Mouse (Mus musculus) heart, embryonic 12.5 days (tissue): ENCODE results near the gene Epb41l2. TPM values are rescaled to one million over a fixed set of nuclear protein-coding genes. Genes with fewer than 3 reads are reported as not detected.
A peak's percentile ranks its signal among the peaks of the same experiment; 100 is the strongest.

ENCODE experiments used
- ATAC-seq: fragments of 200-750 bp; cut with Nextera tagmentation; 2 replicates; pipeline ENCODE4 v1.8.0; 2017; ENCODE audit warnings: moderate TSS enrichment, moderate library complexity; ENCODE audit not compliant: insufficient number of reproducible peaks, low FRiP score
- H3K27ac ChIP-seq: fragments of 300-500 bp; sonication (generic); 2 replicates; pipeline ENCODE4 v1.5.1; 2016; ENCODE audit warnings: mild to moderate bottlenecking, moderate library complexity; ENCODE audit not compliant: poor library complexity, severe bottlenecking
- H3K27me3 ChIP-seq: fragments of 300-500 bp; sonication (generic); replicated peaks from 2 replicates; pipeline ENCODE4 v1.6.1; 2016; ENCODE audit warnings: mild to moderate bottlenecking, moderate library complexity
- H3K36me3 ChIP-seq: fragments of 300-500 bp; sonication (generic); 2 replicates; pipeline ENCODE4 v1.6.1; 2016; ENCODE audit warnings: mild to moderate bottlenecking, moderate library complexity
- H3K4me1 ChIP-seq: fragments of 300-500 bp; sonication (generic); replicated peaks from 2 replicates; pipeline ENCODE4 v1.6.1; 2016; ENCODE audit warnings: mild to moderate bottlenecking
- H3K4me2 ChIP-seq: fragments of 300-500 bp; sonication (generic); 2 replicates; pipeline ENCODE4 v1.6.1; 2016; ENCODE audit warnings: mild to moderate bottlenecking, moderate library complexity
- H3K4me3 ChIP-seq: fragments of 300-500 bp; sonication (generic); 2 replicates; pipeline ENCODE4 v1.5.1; 2016; ENCODE audit warnings: mild to moderate bottlenecking
- H3K9ac ChIP-seq: fragments of 300-500 bp; sonication (generic); 2 replicates; pipeline ENCODE4 v1.6.1; 2016; ENCODE audit warnings: mild to moderate bottlenecking, moderate library complexity
- H3K9me3 ChIP-seq: fragments of 300-500 bp; sonication (generic); replicated peaks from 2 replicates; pipeline ENCODE4 v1.6.1; 2016; ENCODE audit warnings: mild to moderate bottlenecking, moderate library complexity
- WGBS: fragments of 180-500 bp; shearing (Covaris S2); methylation state at CpG from one replicate; pipeline ENCODE4 v1.1.7; 2016; 5-methylcytosine and 5-hydroxymethylcytosine counted together
- polyA plus RNA-seq: library from polyadenylated mRNA; unstranded; fragments of >200 nt; fragmentation: Nextera tagmentation; extraction: Ambion mirVana; gene quantifications from 2 replicates; pipeline ENCODE4 v1.2.1, GENCODE M21; 2016

Gene Epb41l2
- polyA plus RNA-seq, 1 experiment from 2014 or later = 61.4 TPM

DNA sequence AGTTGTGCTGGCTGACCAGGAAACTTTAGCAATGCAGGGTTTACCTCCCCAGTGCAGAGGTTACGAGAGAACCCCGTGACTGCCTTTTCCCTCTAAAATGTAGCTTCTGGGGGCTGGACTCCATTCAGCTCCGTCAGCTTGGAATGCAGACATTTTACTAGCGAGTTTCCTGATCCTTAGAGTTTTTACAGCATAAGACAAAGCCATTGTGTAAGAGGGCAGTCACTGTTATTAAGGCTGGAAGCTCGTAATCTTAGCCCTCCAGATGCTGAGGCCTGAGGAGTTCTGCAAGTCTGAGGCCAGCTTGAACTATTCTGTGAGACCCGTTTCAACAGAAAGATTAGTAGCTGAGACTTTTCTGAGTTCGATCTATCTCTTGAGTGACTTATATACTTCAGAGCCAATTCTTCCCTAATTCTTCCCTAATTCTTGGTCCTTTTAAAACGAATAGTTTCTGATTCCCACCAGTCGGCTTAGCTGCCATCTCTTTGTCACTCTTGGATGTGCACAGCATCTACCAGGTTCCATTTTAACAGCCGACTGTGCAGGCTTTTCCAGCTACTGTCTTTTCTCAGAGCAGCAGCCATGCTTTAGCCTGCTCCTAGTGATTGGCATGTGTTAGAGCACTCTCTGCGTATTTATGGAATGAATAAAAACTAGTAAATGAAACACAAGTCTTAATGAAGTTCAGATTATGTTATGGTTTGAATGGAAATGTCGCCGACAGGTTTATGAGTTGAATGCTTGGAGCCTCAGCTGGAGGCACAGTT lies 26.4 kb downstream of the Epb41l2 start:
- ATAC-seq = no peak
- Histone ChIP-seq H3K36me3 (no peaks in the 10 kb centered on the region), H3K9me3 (no peaks in the 10 kb centered on the region), H3K27me3 (no peaks in the 10 kb centered on the region), H3K4me1 (peaks cover 49% of the 10 kb centered on the region), H3K27ac (peak overlapping the region; percentile 67), H3K4me2 (0 out of 2 replicates have a peak overlapping the region, but pooled peaks have one; percentile 22), H3K9ac (no peak overlapping the region), H3K4me3 (no peak overlapping the region)
- WGBS = 55% methylated on average over 13 of the region's 13 CpGs

GRCm38 (mm10) chr10:25386868-25387267 lies 27.3 kb downstream of the Epb41l2 start:
- no peak overlapping the region for H3K4me3 ChIP-seq
- no peaks in the 10 kb centered on the region for H3K27me3 ChIP-seq
- no peak overlapping the region; the same call in 1 of the 2 replicates for H3K9ac ChIP-seq
- 0 out of 2 replicates have a peak overlapping the region, but pooled peaks have one; percentile 22 for H3K4me2 ChIP-seq
- H3K9me3 ChIP-seq = no peaks in the 10 kb centered on the region
- no peaks in the 10 kb centered on the region for H3K36me3 ChIP-seq
- ATAC-seq = no peak
- 47% methylated on average over 4 of the region's 4 CpGs for WGBS
- H3K4me1 ChIP-seq = peaks cover 47% of the 10 kb centered on the region
- H3K27ac ChIP-seq = peak overlapping the region; percentile 60

GRCm38 (mm10) chr10:25387268-25387667 lies 27.7 kb downstream of the Epb41l2 start:
- no peak for ATAC-seq
- Histone ChIP-seq H3K4me3 (no peak overlapping the region), H3K9ac (no peak overlapping the region), H3K4me2 (no peak overlapping the region), H3K36me3 (no peaks in the 10 kb centered on the region), H3K9me3 (no peaks in the 10 kb centered on the region), H3K27ac (peak overlapping the region; percentile 60; the same call in 1 of the 2 replicates), H3K4me1 (peaks cover 48% of the 10 kb centered on the region), H3K27me3 (no peaks in the 10 kb centered on the region)
- WGBS = 22% methylated on average over 4 of the region's 4 CpGs

DNA sequence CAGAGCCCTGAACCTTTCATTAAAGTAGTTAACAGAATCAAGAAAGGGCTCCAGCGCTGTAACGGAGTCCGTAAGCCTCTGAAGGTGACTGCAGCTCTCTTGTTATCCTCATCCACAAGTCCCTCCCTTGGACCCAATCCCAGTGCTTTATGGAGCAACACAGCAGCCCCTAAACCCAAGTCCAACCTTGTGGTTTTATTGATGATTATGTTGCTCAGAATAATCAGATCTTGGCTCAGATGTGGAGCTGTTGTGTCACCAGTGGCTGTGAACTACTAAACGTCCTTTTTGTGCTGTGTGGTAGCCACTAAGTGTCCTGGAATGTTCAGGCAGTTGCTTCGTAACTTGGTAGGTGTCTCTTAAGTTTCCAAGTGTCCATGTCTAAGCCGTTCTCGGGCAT lies 33.2 kb downstream of the Epb41l2 start:
- Histone ChIP-seq H3K9ac (no peak overlapping the region), H3K36me3 (no peaks in the 10 kb centered on the region), H3K9me3 (no peaks in the 10 kb centered on the region), H3K4me2 (no peak overlapping the region), H3K4me3 (no peak overlapping the region), H3K27ac (no peak overlapping the region), H3K4me1 (peaks cover 50% of the 10 kb centered on the region), H3K27me3 (no peaks in the 10 kb centered on the region)
- no peak for ATAC-seq
- WGBS = 82% methylated on average over 7 of the region's 7 CpGs

DNA sequence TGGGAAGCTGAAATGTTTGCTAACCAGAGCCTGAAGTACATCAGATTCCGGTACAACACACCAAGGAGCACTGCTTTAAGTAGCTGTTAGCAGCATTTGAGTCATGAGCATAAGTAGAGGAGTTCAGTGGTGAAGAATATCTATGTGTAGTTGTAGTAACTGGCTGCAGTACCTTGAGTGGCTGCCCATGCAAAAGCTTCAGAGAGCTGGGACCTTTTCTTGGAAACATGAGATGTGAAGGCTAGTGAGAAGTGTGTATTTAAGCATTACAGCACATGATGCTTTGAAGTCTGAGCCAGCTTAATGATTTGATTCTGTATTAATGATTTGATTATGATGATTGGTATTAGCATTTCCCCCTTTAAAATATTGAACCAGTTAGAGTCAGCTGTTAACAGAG lies 34.1 kb downstream of the Epb41l2 start:
- Histone ChIP-seq H3K27ac (no peak overlapping the region), H3K4me3 (no peak overlapping the region), H3K9ac (no peak overlapping the region), H3K4me1 (peaks cover 51% of the 10 kb centered on the region), H3K36me3 (no peaks in the 10 kb centered on the region), H3K27me3 (no peaks in the 10 kb centered on the region), H3K9me3 (no peaks in the 10 kb centered on the region), H3K4me2 (no peak overlapping the region)
- 68% methylated on average over 1 of the region's 1 CpGs for WGBS
- ATAC-seq = no peak

GRCm38 (mm10) chr10:25395236-25395886 lies 35.8 kb downstream of the Epb41l2 start:
- WGBS = 74% methylated on average over 5 of the region's 5 CpGs
- ATAC-seq = no peak
- Histone ChIP-seq H3K27ac (no peak overlapping the region), H3K27me3 (no peaks in the 10 kb centered on the region), H3K4me1 (peaks cover 60% of the 10 kb centered on the region), H3K9me3 (no peaks in the 10 kb centered on the region), H3K4me2 (no peak overlapping the region), H3K36me3 (no peaks in the 10 kb centered on the region), H3K9ac (no peak overlapping the region), H3K4me3 (no peak overlapping the region)

DNA sequence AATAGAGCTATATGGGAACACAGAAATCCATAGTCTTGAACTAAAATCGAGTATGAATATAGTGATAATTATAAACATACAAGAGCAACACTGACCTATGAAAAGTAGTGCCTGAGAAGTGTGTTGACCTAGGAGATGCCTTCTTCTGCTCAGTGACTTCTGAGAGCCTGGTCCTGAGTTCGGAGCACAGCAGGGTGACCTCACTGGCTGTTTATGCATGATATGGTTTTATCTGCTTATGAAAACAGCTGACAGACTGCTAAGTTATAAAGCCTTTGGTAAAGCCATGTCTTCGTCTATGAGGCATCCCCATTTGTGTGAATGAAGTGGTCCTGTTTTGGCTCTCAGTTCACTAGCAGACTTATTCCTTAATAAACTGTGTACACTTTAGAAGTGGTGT lies 37.3 kb downstream of the Epb41l2 start:
- H3K36me3 ChIP-seq = no peaks in the 10 kb centered on the region
- no peak overlapping the region for H3K27ac ChIP-seq
- H3K9ac ChIP-seq = no peak overlapping the region
- H3K27me3 ChIP-seq = no peaks in the 10 kb centered on the region
- H3K4me2 ChIP-seq = no peak overlapping the region
- no peak overlapping the region for H3K4me3 ChIP-seq
- ATAC-seq = no peak
- WGBS = 62% methylated on average over 3 of the region's 3 CpGs
- H3K4me1 ChIP-seq = peaks cover 72% of the 10 kb centered on the region
- no peaks in the 10 kb centered on the region for H3K9me3 ChIP-seq

GRCm38 (mm10) chr10:25397767-25398690 lies 38.4 kb downstream of the Epb41l2 start:
- H3K27me3 ChIP-seq = no peaks in the 10 kb centered on the region
- peak overlapping the region; percentile 16; the same call in 1 of the 2 replicates for H3K27ac ChIP-seq
- H3K4me2 ChIP-seq = peak overlapping the region; percentile 33
- no peak overlapping the region for H3K9ac ChIP-seq
- peaks cover 65% of the 10 kb centered on the region for H3K4me1 ChIP-seq
- H3K36me3 ChIP-seq = no peaks in the 10 kb centered on the region
- no peaks in the 10 kb centered on the region for H3K9me3 ChIP-seq
- no peak for ATAC-seq
- no peak overlapping the region for H3K4me3 ChIP-seq
- 33% methylated on average over 14 of the region's 14 CpGs for whole genome bisulfite sequencing

DNA sequence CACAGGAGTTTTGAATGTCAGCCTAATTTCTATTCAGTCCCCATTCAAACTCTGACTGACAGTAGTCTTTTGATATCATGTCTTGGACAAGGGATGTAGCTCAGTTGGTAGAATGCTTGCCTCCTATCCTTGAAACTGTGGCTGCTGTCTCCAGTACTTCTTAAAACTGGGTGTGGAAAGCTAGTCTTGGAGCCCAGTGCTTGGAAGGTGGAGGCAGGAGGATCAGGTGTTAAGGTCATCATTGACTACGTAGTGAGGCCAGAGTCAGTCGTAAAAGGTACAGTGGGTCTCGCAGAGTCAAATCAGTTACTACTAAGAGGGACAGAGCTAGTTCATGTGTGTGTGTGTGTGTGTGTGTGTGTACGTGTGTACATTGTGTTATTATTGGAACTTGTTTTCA lies 39.4 kb downstream of the Epb41l2 start:
- Histone ChIP-seq H3K27me3 (no peaks in the 10 kb centered on the region), H3K27ac (no peak overlapping the region), H3K4me2 (no peak overlapping the region), H3K4me3 (no peak overlapping the region), H3K9ac (no peak overlapping the region), H3K9me3 (no peaks in the 10 kb centered on the region), H3K4me1 (peaks cover 66% of the 10 kb centered on the region), H3K36me3 (no peaks in the 10 kb centered on the region)
- no peak for ATAC-seq
- 87% methylated on average over 4 of the region's 4 CpGs for WGBS

GRCm38 (mm10) chr10:25400076-25400475 lies 40.5 kb downstream of the Epb41l2 start:
- WGBS = 56% methylated on average over 8 of the region's 8 CpGs
- no peak for ATAC-seq
- Histone ChIP-seq H3K4me2 (no peak overlapping the region), H3K36me3 (no peaks in the 10 kb centered on the region), H3K27me3 (no peaks in the 10 kb centered on the region), H3K27ac (no peak overlapping the region), H3K4me1 (peaks cover 74% of the 10 kb centered on the region), H3K9ac (no peak overlapping the region), H3K9me3 (no peaks in the 10 kb centered on the region), H3K4me3 (no peak overlapping the region)

DNA sequence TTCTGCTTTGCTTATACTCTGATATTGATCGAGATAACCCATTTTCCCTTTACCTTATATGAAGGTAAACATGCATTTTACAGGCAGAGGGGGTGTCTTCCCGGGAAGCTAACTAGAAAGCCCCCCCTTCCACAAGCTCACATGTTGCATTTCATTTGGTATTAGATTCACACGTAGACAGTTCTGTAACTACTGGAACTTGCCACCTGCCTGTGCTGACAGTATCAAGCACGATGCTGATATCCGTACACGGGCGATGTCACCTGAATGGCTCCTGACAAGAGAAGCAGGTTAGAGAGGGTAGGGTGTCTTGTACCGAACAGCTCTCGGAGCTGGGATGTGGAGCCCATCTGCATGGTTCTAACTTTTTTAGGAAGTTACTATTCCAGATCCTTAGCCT lies 41.0 kb downstream of the Epb41l2 start:
- Histone ChIP-seq H3K4me1 (peaks cover 69% of the 10 kb centered on the region), H3K27ac (no peak overlapping the region)
- WGBS = 57% methylated on average over 9 of the region's 9 CpGs

More for the DNA sequence above, 41.0 kb downstream of the Epb41l2 start:
- Histone ChIP-seq H3K4me2 (peak overlapping the region; percentile 18; the same call in 1 of the 2 replicates), H3K9me3 (no peaks in the 10 kb centered on the region), H3K4me3 (no peak overlapping the region), H3K36me3 (no peaks in the 10 kb centered on the region), H3K27me3 (no peaks in the 10 kb centered on the region), H3K9ac (0 out of 2 replicates have a peak overlapping the region, but pooled peaks have one; percentile 39)
- no peak for ATAC-seq
